Mouse (Mus musculus) thymus, adult 18-20 months (tissue): Measurements from ENCODE around the gene Eri3.
A peak's percentile ranks its signal among the peaks of the same experiment; 100 is the strongest.

Source experiments
- DNase-seq, 2 experiments: peaks; one replicate each; pipeline ENCODE4 v3.0.0; 2022; ENCODE audit warnings: mixed read lengths in 2 of 2

Eri3 gene

GRCm38 (mm10) chr4:117664411-117665137 lies 114.4 kb downstream of the Eri3 start:
- DNase-seq, result no peak

- no peak for DNase-seq
Measured at GRCm38 (mm10) chr4:117665531-117665930, 115.4 kb downstream of the Eri3 start.

- no peak for DNase-seq
Measured at GRCm38 (mm10) chr4:117666054-117666453, 115.9 kb downstream of the Eri3 start.

GRCm38 (mm10) chr4:117669874-117670273 lies 119.7 kb downstream of the Eri3 start:
- no peak for DNase-seq

GRCm38 (mm10) chr4:117672042-117672441 lies 121.9 kb downstream of the Eri3 start:
- DNase-seq, result no peak

GRCm38 (mm10) chr4:117673901-117674300 lies 123.7 kb downstream of the Eri3 start:
- no peak for DNase-seq

- no peak for DNase-seq
Measured at GRCm38 (mm10) chr4:117676903-117677302, 126.7 kb downstream of the Eri3 start.

GRCm38 (mm10) chr4:117680963-117681362 lies 130.8 kb downstream of the Eri3 start:
- DNase-seq, result no peak

GRCm38 (mm10) chr4:117681931-117682461 lies 131.8 kb downstream of the Eri3 start, which contains the start of gene Dmap1:
Dmap1 (minus strand) TSS chr4:117682273.
- peak; percentile 49 to 54 for DNase-seq

- DNase-seq, result no peak
Measured at GRCm38 (mm10) chr4:117682463-117682862, 132.3 kb downstream of the Eri3 start.

GRCm38 (mm10) chr4:117683048-117683768 lies 133.0 kb downstream of the Eri3 start:
- DNase-seq, result no peak

GRCm38 (mm10) chr4:117686354-117686753 lies 136.2 kb downstream of the Eri3 start:
- DNase-seq, result no peak

- no peak for DNase-seq
Measured at GRCm38 (mm10) chr4:117705361-117705760, 155.2 kb downstream of the Eri3 start.

GRCm38 (mm10) chr4:117708780-117709550 lies 158.8 kb downstream of the Eri3 start:
- DNase-seq, result no peak

- no peak for DNase-seq
Measured at GRCm38 (mm10) chr4:117712314-117712713, 162.1 kb downstream of the Eri3 start.

- DNase-seq, result no peak
Measured at GRCm38 (mm10) chr4:117713303-117714098, 163.3 kb downstream of the Eri3 start.
